Mouse (Mus musculus) kidney, adult 11 months (tissue): ENCODE measurements around the gene Arid5b.

Source experiments
- DNase-seq: peaks from one replicate; pipeline ENCODE4 v3.0.0; 2022

Arid5b gene

GRCm38 (mm10) chr10:68191691-68192380 is 86.7 kb downstream of the Arid5b start:
- peak; percentile 41 for DNase-seq

- DNase-seq: no peak
Measured at GRCm38 (mm10) chr10:68191146-68191545, 87.4 kb downstream of the Arid5b start.

GRCm38 (mm10) chr10:68189847-68190246 is 88.7 kb downstream of the Arid5b start:
- no peak for DNase-seq

DNA sequence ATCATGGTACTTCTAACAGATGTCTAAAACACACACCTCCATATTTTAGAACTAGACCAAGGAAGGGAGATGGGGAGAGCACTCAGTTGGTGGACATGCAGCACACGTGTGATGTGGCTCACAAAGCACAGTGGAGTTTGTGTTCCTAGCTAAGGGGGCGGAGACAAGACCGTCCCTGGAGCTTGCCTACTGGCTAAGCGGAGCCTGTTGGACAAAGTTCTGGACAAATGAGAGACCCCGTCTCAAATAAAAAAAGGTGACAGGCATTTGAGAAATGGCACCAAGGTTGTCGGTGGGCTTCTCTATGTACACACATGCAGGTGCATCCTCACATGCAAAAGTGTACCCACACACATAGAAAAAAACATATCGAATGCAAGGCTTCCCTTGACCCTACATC is 95.4 kb downstream of the Arid5b start:
- DNase-seq: no peak

- no peak for DNase-seq
Measured at GRCm38 (mm10) chr10:68182266-68182665, 96.3 kb downstream of the Arid5b start.

GRCm38 (mm10) chr10:68181156-68181555 is 97.4 kb downstream of the Arid5b start:
- no peak for DNase-seq

- no peak for DNase-seq
Measured at GRCm38 (mm10) chr10:68180721-68181120, 97.8 kb downstream of the Arid5b start.

GRCm38 (mm10) chr10:68180151-68180550 is 98.4 kb downstream of the Arid5b start:
- DNase-seq: no peak

GRCm38 (mm10) chr10:68179741-68180140 is 98.8 kb downstream of the Arid5b start:
- DNase-seq: no peak

DNA sequence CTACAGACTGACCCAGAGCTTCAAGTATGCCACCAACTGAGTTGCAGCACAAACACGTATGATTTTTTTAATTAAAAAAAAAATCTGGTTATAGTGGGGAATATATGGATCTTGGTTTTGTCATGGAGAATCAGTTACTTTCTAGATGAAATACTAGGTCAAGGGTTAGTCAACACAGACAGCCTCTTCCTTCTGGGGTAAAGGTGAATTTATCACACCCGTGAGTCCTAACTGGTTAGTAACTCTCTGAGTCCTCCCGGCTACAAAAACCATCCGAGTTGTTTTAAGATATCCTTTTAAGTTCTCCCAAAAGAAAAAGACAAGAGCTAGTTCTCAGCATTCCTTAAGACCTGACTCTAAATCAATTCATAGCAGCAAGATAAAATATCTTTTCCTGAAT is 99.2 kb downstream of the Arid5b start:
- DNase-seq: no peak

- DNase-seq: no peak
Measured at GRCm38 (mm10) chr10:68177697-68178485, 100.6 kb downstream of the Arid5b start.

- no peak for DNase-seq
Measured at GRCm38 (mm10) chr10:68175811-68176210, 102.7 kb downstream of the Arid5b start.

GRCm38 (mm10) chr10:68173634-68174033 is 104.9 kb downstream of the Arid5b start:
- DNase-seq: no peak

DNA sequence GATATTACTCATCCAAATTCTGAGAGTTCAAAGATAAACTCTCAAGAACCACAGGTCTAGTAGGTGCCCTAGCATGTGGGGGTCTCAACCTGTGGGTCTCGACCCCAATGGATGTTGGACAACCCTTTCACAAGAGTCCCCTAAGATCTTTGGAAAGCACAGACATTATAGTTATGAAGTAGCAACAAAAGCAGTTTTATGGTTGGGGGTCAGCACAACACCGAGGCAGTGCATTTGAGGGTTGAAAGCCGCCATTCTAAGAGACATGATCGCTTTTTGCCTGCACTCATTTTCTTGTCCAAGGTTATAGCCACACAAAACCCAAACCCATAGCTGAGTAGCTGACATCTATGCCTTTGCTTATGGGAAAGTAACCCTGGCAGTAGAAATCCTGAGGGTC is 105.6 kb downstream of the Arid5b start:
- DNase-seq: no peak

GRCm38 (mm10) chr10:68171974-68172373 is 106.6 kb downstream of the Arid5b start:
- no peak for DNase-seq

- DNase-seq: no peak
Measured at GRCm38 (mm10) chr10:68168613-68169012, 109.9 kb downstream of the Arid5b start.

GRCm38 (mm10) chr10:68168141-68168540 is 110.4 kb downstream of the Arid5b start:
- DNase-seq: no peak

GRCm38 (mm10) chr10:68167118-68167517 is 111.4 kb downstream of the Arid5b start:
- no peak for DNase-seq

GRCm38 (mm10) chr10:68166695-68167086 is 111.8 kb downstream of the Arid5b start:
- no peak for DNase-seq

- peak; percentile 71 for DNase-seq
Measured at GRCm38 (mm10) chr10:68165709-68166694, 112.5 kb downstream of the Arid5b start.

DNA sequence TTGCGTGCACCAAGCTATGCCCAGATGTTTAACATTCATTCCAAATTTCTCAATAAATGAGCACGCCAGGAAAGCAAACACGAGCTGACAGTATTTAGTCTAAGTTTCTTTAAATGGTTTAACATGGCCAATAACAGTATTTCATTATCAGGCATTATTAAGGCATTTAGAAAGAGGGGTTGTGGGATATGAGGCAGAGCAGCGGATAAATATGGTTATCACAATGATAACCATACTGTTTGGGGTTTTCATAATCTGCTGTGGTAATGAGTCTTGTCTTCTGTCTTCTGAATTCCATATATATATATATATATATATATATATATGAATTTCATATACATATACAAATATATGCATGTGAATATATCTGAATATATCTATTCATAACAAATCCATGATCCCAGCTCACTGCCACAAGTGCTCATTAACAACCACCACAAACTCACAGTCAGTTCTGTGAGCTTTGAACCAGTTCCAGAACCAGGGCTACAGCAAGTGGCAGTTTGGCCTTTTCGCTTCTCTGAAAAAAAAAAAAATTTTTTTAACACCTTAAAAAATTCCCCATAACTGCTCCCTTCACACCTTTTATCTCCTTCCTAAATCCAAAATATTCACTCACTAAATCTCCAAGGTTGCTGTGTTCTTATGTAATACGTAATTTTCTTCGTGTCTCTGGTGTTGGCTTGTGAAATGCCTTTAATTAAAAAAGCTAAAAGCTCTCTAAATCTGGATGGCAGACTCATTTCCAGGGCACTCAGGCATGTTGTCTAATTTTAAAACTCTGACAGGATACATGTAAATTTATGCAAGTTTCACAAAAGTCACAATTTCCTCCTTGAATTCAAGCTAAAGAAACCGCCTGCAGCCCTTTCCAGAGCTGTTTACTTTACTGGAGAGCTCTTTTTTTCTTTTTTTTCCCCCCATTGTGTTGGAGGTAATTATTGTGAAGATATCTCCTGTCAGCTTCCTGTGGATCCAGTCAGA is 113.5 kb downstream of the Arid5b start:
- DNase-seq: no peak

- no peak for DNase-seq
Measured at GRCm38 (mm10) chr10:68164137-68164536, 114.4 kb downstream of the Arid5b start.
